Mouse (Mus musculus) intestine, postnatal 0 days (tissue): ENCODE measurements around the gene Itsn1. TPM values are rescaled to one million over a fixed set of nuclear protein-coding genes. Genes with fewer than 3 reads are reported as not detected.
A peak's percentile ranks its signal among the peaks of the same experiment; 100 is the strongest.

ENCODE experiments used
- ATAC-seq: fragments of 200-750 bp; cut with Nextera tagmentation; 2 replicates; pipeline ENCODE4 v1.8.0; 2017; ENCODE audit warnings: mild to moderate bottlenecking, moderate TSS enrichment, moderate library complexity
- H3K27ac ChIP-seq: fragments of 300-500 bp; sonication (generic); 2 replicates; pipeline ENCODE4 v1.5.1; 2014; ENCODE audit warnings: mild to moderate bottlenecking, low read depth, low read length, moderate library complexity
- H3K27me3 ChIP-seq: fragments of 300-500 bp; sonication (generic); replicated peaks from 2 replicates; pipeline ENCODE4 v1.6.1; 2014; ENCODE audit warnings: low read length, mixed read lengths; ENCODE audit not compliant: control insufficient read depth, insufficient read depth
- H3K36me3 ChIP-seq: fragments of 300-500 bp; sonication (generic); 2 replicates; pipeline ENCODE4 v1.6.1; 2014; ENCODE audit warnings: mild to moderate bottlenecking, moderate library complexity; ENCODE audit not compliant: control insufficient read depth, insufficient read depth
- H3K4me1 ChIP-seq: fragments of 300-500 bp; sonication (generic); replicated peaks from 2 replicates; pipeline ENCODE4 v1.6.1; 2014; ENCODE audit warnings: antibody characterized with exemption, low read length, mixed read lengths; ENCODE audit not compliant: control insufficient read depth, insufficient read depth
- H3K4me2 ChIP-seq: fragments of 300-500 bp; sonication (generic); replicated peaks from 2 replicates; pipeline ENCODE4 v1.6.1; 2014; ENCODE audit warnings: low read depth, mild to moderate bottlenecking, moderate library complexity
- H3K4me3 ChIP-seq: fragments of 300-500 bp; sonication (generic); 2 replicates; pipeline ENCODE4 v1.5.1; 2014; ENCODE audit warnings: low read depth, low read length
- H3K9ac ChIP-seq: fragments of 300-500 bp; sonication (generic); 2 replicates; pipeline ENCODE4 v1.6.1; 2014; ENCODE audit warnings: mild to moderate bottlenecking, low read depth, low read length
- H3K9me3 ChIP-seq: fragments of 300-500 bp; sonication (generic); 2 replicates; pipeline ENCODE4 v1.6.1; 2016; ENCODE audit warnings: mixed run types; ENCODE audit not compliant: control insufficient read depth
- CTCF ChIP-seq: sonication (generic); IDR thresholded peaks from 2 replicates; pipeline ENCODE4 v1.5.1; 2016; ENCODE audit warnings: low read depth, mild to moderate bottlenecking, control low read depth, antibody characterized with exemption, moderate library complexity
- WGBS: fragments of 180-500 bp; shearing (Covaris S2); extraction: QIAGEN DNeasy Blood & Tissue Kit; methylation state at CpG from one replicate; pipeline ENCODE4 v1.1.7; 2014; 5-methylcytosine and 5-hydroxymethylcytosine counted together
- polyA plus RNA-seq: library from polyadenylated mRNA; unstranded; fragments of >200 nt; fragmentation: Nextera tagmentation; extraction: Ambion mirVana; gene quantifications from 2 replicates; pipeline ENCODE4 v1.2.1, GENCODE M21; 2015

Gene Itsn1
- 6.2 and 6.5 TPM in 2 replicates for polyA plus RNA-seq

DNA sequence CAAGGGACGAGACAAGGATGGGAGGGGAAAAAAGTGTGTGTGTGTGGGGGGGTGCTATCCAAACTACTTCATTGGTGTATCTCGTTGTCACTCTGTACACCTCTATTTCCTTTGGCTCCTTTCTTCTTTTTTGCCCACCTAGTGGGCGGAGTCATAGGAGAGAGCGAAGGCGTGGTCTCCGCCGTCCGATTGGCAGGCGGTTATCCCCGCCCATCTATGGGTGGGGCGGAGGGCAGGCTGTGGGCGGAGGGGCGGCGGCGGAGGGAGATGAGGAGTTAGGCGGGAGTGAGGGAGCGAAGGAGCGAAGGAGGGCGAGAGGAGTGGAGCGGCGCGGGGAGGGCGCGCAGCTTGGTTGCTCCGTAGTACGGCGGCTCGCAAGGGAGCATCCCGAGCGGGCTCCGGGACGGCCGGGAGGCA, at the start of gene Itsn1:
Itsn1 (plus strand) TSS at position 216 of the 417 bp plus-strand sequence.
- peak within 1 kb of the TSS; percentile 88 for H3K4me3 ChIP-seq
- H3K4me1 ChIP-seq, result no peaks in the 10 kb centered on the region
- 0% methylated on average over 21 of the region's 33 CpGs for WGBS
- H3K9me3 ChIP-seq, result no peaks in the 10 kb centered on the region
- H3K36me3 ChIP-seq, result peaks cover 5% of the 10 kb centered on the region; the same call in 1 of the 2 replicates
- H3K9ac ChIP-seq, result peak within 1 kb of the TSS; percentile 78
- TF ChIP-seq CTCF, result peak; percentile 5; the same call in 1 of the 2 replicates
- H3K4me2 ChIP-seq, result peak within 1 kb of the TSS; percentile 93
- H3K27ac ChIP-seq, result peak within 1 kb of the TSS; percentile 81
- ATAC-seq, result peak; percentile 92
- H3K27me3 ChIP-seq, result no peaks in the 10 kb centered on the region

DNA sequence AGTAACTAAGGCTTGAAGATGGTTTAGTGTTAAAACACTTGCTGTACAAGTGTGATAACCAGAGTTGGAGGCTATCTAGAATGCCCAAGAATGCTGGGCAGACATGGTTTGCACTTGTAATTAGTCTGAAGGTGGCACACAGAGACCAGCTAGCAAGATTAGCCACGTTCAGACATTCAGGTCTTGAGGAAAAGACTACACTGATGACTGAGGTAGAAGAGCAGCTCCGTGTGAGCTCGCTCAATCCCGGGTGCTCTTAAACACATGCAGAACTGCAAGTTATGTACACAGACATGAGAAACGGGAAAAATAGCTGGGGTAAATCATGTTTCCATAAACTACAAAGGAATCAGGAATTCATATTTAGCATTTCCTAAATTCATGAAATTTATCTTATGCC, 48.4 kb upstream of the Itsn1 start:
- Histone ChIP-seq H3K4me1 (no peaks in the 10 kb centered on the region), H3K27ac (no peak overlapping the region), H3K9ac (no peak overlapping the region), H3K9me3 (no peaks in the 10 kb centered on the region), H3K4me2 (no peak overlapping the region), H3K4me3 (no peak overlapping the region), H3K27me3 (no peaks in the 10 kb centered on the region), H3K36me3 (peaks cover 53% of the 10 kb centered on the region)
- 65% methylated on average over 5 of the region's 5 CpGs for WGBS
- ATAC-seq, result no peak
- no peak for TF ChIP-seq CTCF

DNA sequence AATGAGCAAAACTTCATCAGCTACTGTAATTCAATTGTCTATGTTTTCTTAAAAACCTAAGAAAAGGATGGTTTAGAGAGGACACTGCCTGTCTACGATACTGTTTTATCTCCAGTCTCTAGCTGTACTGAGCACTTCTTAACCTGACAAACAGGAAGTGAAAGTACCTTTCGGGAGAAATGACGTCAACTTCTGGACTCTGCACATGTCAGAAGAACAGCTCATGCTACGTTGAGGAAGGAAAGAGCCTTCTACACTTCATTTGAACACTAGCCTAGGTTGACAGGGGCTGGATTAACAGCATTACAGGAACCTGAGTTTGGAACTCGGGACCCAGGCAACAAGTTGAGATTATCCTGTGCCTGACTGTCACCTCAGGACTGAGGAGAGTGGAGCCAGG, 43.6 kb upstream of the Itsn1 start:
- 45% methylated on average over 5 of the region's 5 CpGs for WGBS
- TF ChIP-seq CTCF, result no peak
- no peaks in the 10 kb centered on the region for H3K9me3 ChIP-seq
- H3K4me3 ChIP-seq, result no peak overlapping the region
- no peak overlapping the region for H3K9ac ChIP-seq
- H3K36me3 ChIP-seq, result peaks cover 30% of the 10 kb centered on the region
- no peak overlapping the region for H3K27ac ChIP-seq
- H3K4me1 ChIP-seq, result no peaks in the 10 kb centered on the region
- no peaks in the 10 kb centered on the region for H3K27me3 ChIP-seq
- ATAC-seq, result peak; percentile 62
- no peak overlapping the region for H3K4me2 ChIP-seq

DNA sequence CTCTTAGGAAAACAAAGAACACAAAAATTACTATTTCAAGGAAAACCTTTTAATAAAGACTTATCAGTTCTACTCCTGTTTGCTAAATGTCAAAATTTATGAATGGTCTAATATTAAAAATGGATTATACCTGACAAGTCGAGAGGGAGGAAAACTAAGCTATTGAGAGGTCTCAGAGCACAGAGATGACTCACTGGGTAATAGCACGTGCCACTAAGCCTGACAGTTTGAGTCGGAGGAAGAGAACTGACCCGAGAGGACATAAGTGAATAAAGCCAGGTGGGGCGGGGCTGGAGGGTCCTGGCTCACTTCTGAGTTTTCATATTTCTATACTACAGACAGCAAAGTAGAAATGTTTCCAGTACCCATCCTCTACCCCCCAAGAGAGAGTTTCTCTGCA, 42.7 kb upstream of the Itsn1 start:
- no peaks in the 10 kb centered on the region for H3K27me3 ChIP-seq
- H3K27ac ChIP-seq, result no peak overlapping the region
- 70% methylated on average over 5 of the region's 5 CpGs for WGBS
- H3K9ac ChIP-seq, result no peak overlapping the region
- no peak for TF ChIP-seq CTCF
- H3K4me3 ChIP-seq, result no peak overlapping the region
- H3K9me3 ChIP-seq, result no peaks in the 10 kb centered on the region
- H3K36me3 ChIP-seq, result peaks cover 27% of the 10 kb centered on the region
- no peak for ATAC-seq
- no peaks in the 10 kb centered on the region for H3K4me1 ChIP-seq
- H3K4me2 ChIP-seq, result no peak overlapping the region

DNA sequence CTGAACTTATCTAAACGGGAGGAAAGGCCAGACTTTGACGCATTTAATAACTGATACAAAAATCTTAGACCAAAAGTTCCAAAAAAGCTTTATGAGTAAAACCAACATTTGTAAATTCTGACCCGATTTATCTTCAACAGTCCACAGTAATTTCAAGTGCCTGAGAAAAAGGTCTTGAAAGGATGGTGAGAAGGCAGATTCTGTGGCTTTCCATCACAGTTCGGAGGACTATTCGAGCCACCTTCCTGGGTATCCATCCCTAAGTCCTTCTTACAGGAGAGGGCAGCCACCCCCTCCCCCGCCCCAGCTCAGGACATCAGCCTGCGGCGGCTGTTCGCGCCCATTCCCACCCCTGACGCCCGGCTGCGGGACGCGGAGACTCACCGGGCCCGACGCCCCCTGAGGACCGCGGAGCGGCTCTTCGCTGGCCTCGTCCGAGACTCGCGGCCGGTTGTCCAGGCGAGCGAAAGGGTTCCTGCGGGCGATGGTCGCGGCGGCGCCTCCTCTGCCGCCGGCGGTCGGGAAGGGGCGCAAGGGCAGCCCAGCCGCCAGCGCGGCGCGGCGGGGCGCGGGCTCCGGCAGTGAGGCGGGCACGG, 41.0 kb upstream of the Itsn1 start:
- Histone ChIP-seq H3K4me1 (no peaks in the 10 kb centered on the region), H3K27ac (peak overlapping the region; percentile 77; the same call in 1 of the 2 replicates), H3K4me3 (peak overlapping the region; percentile 90), H3K9ac (peak overlapping the region; percentile 88), H3K9me3 (no peaks in the 10 kb centered on the region), H3K27me3 (no peaks in the 10 kb centered on the region), H3K4me2 (peak overlapping the region; percentile 100), H3K36me3 (peaks cover 10% of the 10 kb centered on the region)
- TF ChIP-seq CTCF, result no peak
- 1% methylated on average over 51 of the region's 51 CpGs for WGBS
- ATAC-seq, result peak; percentile 26

DNA sequence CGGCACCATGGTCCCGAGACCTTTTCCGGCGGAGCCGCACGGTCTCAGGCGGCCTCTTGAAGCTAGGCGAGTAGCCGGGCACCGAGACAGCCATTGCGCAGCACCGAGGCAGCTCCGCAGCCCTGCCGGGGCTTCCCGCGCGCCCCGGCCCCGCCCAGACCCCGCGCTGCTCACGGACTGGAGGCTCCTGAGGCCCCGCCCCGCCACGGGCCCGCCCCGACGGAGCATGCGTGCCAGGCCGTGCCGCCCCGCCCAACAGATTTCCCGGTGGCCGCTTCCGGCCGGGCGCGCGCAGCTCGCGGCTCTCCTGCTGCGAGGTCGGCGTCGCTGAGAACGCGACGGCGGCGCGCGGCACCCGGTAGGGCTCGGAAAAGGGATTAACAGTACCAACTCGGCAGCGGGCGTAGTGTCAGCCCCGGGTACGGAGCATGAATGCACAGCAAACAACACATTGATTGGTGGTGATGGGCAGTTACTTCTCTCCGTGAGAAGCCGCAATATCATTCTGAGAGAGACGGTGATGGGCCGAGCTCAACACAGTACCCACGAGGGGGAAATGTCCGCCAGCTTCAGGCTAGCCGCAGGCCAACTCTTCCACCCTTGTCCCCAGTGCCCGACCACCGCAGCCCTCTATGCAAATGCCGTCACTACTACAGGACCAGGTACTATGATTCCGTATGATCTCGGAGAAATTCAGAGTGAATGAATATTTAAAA, 40.3 kb upstream of the Itsn1 start, which contains the start of gene Donson:
Donson (minus strand) TSS at position 152 of the 716 bp plus-strand sequence.
- H3K9me3 ChIP-seq, result no peaks in the 10 kb centered on the region
- TF ChIP-seq CTCF, result no peak
- no peaks in the 10 kb centered on the region for H3K27me3 ChIP-seq
- ATAC-seq, result peak; percentile 96
- no peaks in the 10 kb centered on the region for H3K4me1 ChIP-seq
- under 1% methylated on average over 71 of the region's 71 CpGs for WGBS
- peak within 1 kb of the TSS; percentile 77 for H3K27ac ChIP-seq
- peak within 1 kb of the TSS; percentile 100 for H3K4me2 ChIP-seq
- H3K4me3 ChIP-seq, result peak within 1 kb of the TSS; percentile 90
- H3K36me3 ChIP-seq, result peaks cover 7% of the 10 kb centered on the region
- H3K9ac ChIP-seq, result peak within 1 kb of the TSS; percentile 88
